Comparison of ENCODE assay signal across 23 mouse cellular contexts in the genomic region with DNA sequence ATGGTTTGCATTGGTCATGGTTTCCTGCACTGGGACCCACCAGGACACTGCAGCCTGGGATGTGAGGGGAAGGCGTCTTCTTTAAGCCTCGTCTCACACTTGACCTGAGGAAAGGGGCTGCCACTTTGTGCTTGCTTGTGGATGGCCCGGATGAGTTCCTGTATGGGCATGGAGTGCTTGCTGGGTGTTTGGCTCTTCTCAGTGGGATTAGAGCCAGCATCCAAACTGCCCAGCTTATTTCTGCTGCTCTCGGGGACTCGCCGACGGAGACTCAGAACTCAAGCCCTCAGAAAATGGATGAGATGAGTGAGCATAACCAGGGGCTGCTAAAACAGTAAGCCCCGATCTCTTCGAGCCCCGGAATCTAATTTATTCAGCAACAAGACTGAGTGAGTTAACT.
DNase-seq lines count a peak whose midpoint lies in the region; ATAC-seq and TF ChIP-seq lines count a peak whose summit lies in the region.
"Had no signal": no experiment of that assay in that cellular context is flagged by ENCODE, and none has a peak within 500 bp of the region (broad histone marks: within the 10 kb centered on the region; RNA-seq: fewer than 3 reads in every experiment).

No protein-coding gene starts in this region.

- no peak for ATAC-seq in forebrain, postnatal 0 days
- no peak for ATAC-seq in kidney, embryonic 14.5 days (ENCODE audit: low FRiP score, low TSS enrichment)
- ATAC-seq in midbrain, postnatal 0 days (ENCODE audit: low FRiP score) = no peak
- ATAC-seq in megakaryocyte progenitor cell, adult 5-6 weeks (replicated peaks; ENCODE audit: poor library complexity) = no peak
- ATAC-seq: CD4-positive, CD25-positive, alpha-beta regulatory T cell, adult 4 months; forebrain, embryonic 15.5 days had no signal

- TF ChIP-seq CTCF in forebrain, postnatal 0 days (IDR thresholded peaks at IDR 0.05; ENCODE audit: low read depth) = no peak
- no peak for TF ChIP-seq CTCF in midbrain, postnatal 0 days (IDR thresholded peaks at IDR 0.05)

- peak overlapping the region; percentile 66 for H3K27ac ChIP-seq in forebrain, embryonic 10.5 days
- H3K27ac ChIP-seq in forebrain, postnatal 0 days (ENCODE audit: low read depth, low read length) = no peak overlapping the region
- peak overlapping the region; percentile 67; the same call in 1 of the 2 replicates for H3K27ac ChIP-seq in kidney, embryonic 14.5 days (ENCODE audit: low read depth, low read length)
- H3K27ac ChIP-seq in midbrain, embryonic 10.5 days (replicated peaks) = peak overlapping the region; percentile 46; the same call in 1 of the 2 replicates
- no peak overlapping the region for H3K27ac ChIP-seq in midbrain, postnatal 0 days (ENCODE audit: low read depth, low read length)
- peak overlapping the region; percentile 66 for H3K27ac ChIP-seq in embryonic facial prominence, embryonic 10.5 days (replicated peaks)
- H3K27ac ChIP-seq: embryonic facial prominence, embryonic 12.5 days; embryonic facial prominence, embryonic 15.5 days; forebrain, embryonic 12.5 days; forebrain, embryonic 15.5 days; heart, embryonic 15.5 days; hindbrain, embryonic 15.5 days had no signal

- H3K4me3 ChIP-seq in forebrain, embryonic 10.5 days = no peak overlapping the region
- no peak overlapping the region for H3K4me3 ChIP-seq in forebrain, postnatal 0 days (ENCODE audit: low read depth, low read length)
- H3K4me3 ChIP-seq in kidney, embryonic 14.5 days (ENCODE audit: low read length) = no peak overlapping the region
- no peak overlapping the region for H3K4me3 ChIP-seq in midbrain, embryonic 10.5 days
- no peak overlapping the region for H3K4me3 ChIP-seq in midbrain, postnatal 0 days (ENCODE audit: low read depth, low read length)
- H3K4me3 ChIP-seq in embryonic facial prominence, embryonic 10.5 days = no peak overlapping the region
- H3K4me3 ChIP-seq: embryonic facial prominence, embryonic 12.5 days; embryonic facial prominence, embryonic 15.5 days; forebrain, embryonic 12.5 days; forebrain, embryonic 15.5 days; heart, embryonic 12.5 days; heart, embryonic 15.5 days; hindbrain, embryonic 15.5 days had no signal

- DNase-seq in forebrain, embryonic 10.5 days (ENCODE audit: extremely low spot score, low spot score) = no peak
- no peak for DNase-seq in forebrain, postnatal 0 days
- DNase-seq in kidney, postnatal 36 days = no peak
- DNase-seq in midbrain, embryonic 10.5 days (ENCODE audit: low spot score) = no peak
- no peak for DNase-seq in midbrain, postnatal 0 days (ENCODE audit: low spot score)
- no peak for DNase-seq in embryonic facial prominence, embryonic 10.5 days (ENCODE audit: low spot score)
- DNase-seq: adrenal gland, adult 2 months; adrenal gland, postnatal 14 days; cerebellum, adult 11-12 months; cerebellum, adult 9-10 months; gastrocnemius, postnatal 10 days; gastrocnemius, postnatal 36 days; heart, postnatal 36 days had no signal

- WGBS in forebrain, embryonic 10.5 days = 81% methylated on average over 10 of the region's 10 CpGs
- WGBS in forebrain, postnatal 0 days = 87% methylated on average over 10 of the region's 10 CpGs
- 76% methylated on average over 10 of the region's 10 CpGs for WGBS in kidney, embryonic 14.5 days
- 74% methylated on average over 10 of the region's 10 CpGs for WGBS in midbrain, embryonic 10.5 days
- WGBS in midbrain, postnatal 0 days = 75% methylated on average over 10 of the region's 10 CpGs
- WGBS in embryonic facial prominence, embryonic 10.5 days = 67% methylated on average over 10 of the region's 10 CpGs

- H3K4me2 ChIP-seq in forebrain, postnatal 0 days (ENCODE audit: low read depth) = no peak overlapping the region
- no peak overlapping the region for H3K4me2 ChIP-seq in kidney, embryonic 14.5 days (replicated peaks; ENCODE audit: low read depth, low read length)
- no peak overlapping the region for H3K4me2 ChIP-seq in midbrain, postnatal 0 days (ENCODE audit: low read depth, low read length, poor library complexity, severe bottlenecking)
- H3K4me2 ChIP-seq: embryonic facial prominence, embryonic 12.5 days; embryonic facial prominence, embryonic 15.5 days; forebrain, embryonic 12.5 days; forebrain, embryonic 15.5 days; heart, embryonic 12.5 days; heart, embryonic 15.5 days; hindbrain, embryonic 15.5 days had no signal

- no peak overlapping the region for H3K9ac ChIP-seq in forebrain, postnatal 0 days
- H3K9ac ChIP-seq in kidney, embryonic 14.5 days (ENCODE audit: low read depth, low read length) = no peak overlapping the region
- no peak overlapping the region for H3K9ac ChIP-seq in midbrain, postnatal 0 days (replicated peaks; ENCODE audit: low read length, poor library complexity, severe bottlenecking)
- H3K9ac ChIP-seq: embryonic facial prominence, embryonic 12.5 days; embryonic facial prominence, embryonic 15.5 days; forebrain, embryonic 12.5 days; forebrain, embryonic 15.5 days; heart, embryonic 12.5 days; heart, embryonic 15.5 days; hindbrain, embryonic 15.5 days had no signal

- no peaks in the 10 kb centered on the region for H3K9me3 ChIP-seq in forebrain, embryonic 10.5 days
- no peaks in the 10 kb centered on the region for H3K9me3 ChIP-seq in forebrain, postnatal 0 days (ENCODE audit: low read length)
- no peaks in the 10 kb centered on the region for H3K9me3 ChIP-seq in kidney, embryonic 14.5 days (ENCODE audit: control insufficient read depth, low read length)
- H3K9me3 ChIP-seq in midbrain, embryonic 10.5 days (replicated peaks) = no peaks in the 10 kb centered on the region
- no peaks in the 10 kb centered on the region for H3K9me3 ChIP-seq in midbrain, postnatal 0 days (ENCODE audit: low read length)
- H3K9me3 ChIP-seq in embryonic facial prominence, embryonic 10.5 days = no peaks in the 10 kb centered on the region
- H3K9me3 ChIP-seq: embryonic facial prominence, embryonic 12.5 days; embryonic facial prominence, embryonic 15.5 days; forebrain, embryonic 12.5 days; forebrain, embryonic 15.5 days; heart, embryonic 12.5 days; heart, embryonic 15.5 days; hindbrain, embryonic 15.5 days had no signal

- H3K36me3 ChIP-seq in forebrain, embryonic 10.5 days (replicated peaks) = no peaks in the 10 kb centered on the region
- no peaks in the 10 kb centered on the region for H3K36me3 ChIP-seq in forebrain, postnatal 0 days (ENCODE audit: insufficient read depth)
- no peaks in the 10 kb centered on the region for H3K36me3 ChIP-seq in kidney, embryonic 14.5 days (ENCODE audit: control insufficient read depth, insufficient read depth, low read length)
- H3K36me3 ChIP-seq in midbrain, embryonic 10.5 days = no peaks in the 10 kb centered on the region
- no peaks in the 10 kb centered on the region for H3K36me3 ChIP-seq in midbrain, postnatal 0 days (ENCODE audit: insufficient read depth, low read length)
- H3K36me3 ChIP-seq in embryonic facial prominence, embryonic 10.5 days (replicated peaks) = no peaks in the 10 kb centered on the region; the same call in 1 of the 2 replicates
- H3K36me3 ChIP-seq: embryonic facial prominence, embryonic 12.5 days; embryonic facial prominence, embryonic 15.5 days; forebrain, embryonic 12.5 days; forebrain, embryonic 15.5 days; heart, embryonic 12.5 days; heart, embryonic 15.5 days; hindbrain, embryonic 15.5 days had no signal

- H3K27me3 ChIP-seq in forebrain, embryonic 10.5 days (ENCODE audit: poor library complexity, severe bottlenecking) = no peaks in the 10 kb centered on the region
- no peaks in the 10 kb centered on the region for H3K27me3 ChIP-seq in forebrain, postnatal 0 days (ENCODE audit: insufficient read depth, low read length)
- no peaks in the 10 kb centered on the region for H3K27me3 ChIP-seq in kidney, embryonic 14.5 days (ENCODE audit: control insufficient read depth, insufficient read depth, low read length)
- H3K27me3 ChIP-seq in midbrain, embryonic 10.5 days (ENCODE audit: low read depth, poor library complexity, severe bottlenecking) = no peaks in the 10 kb centered on the region; the same call in 1 of the 2 replicates
- no peaks in the 10 kb centered on the region for H3K27me3 ChIP-seq in midbrain, postnatal 0 days (ENCODE audit: insufficient read depth, low read length)
- H3K27me3 ChIP-seq in embryonic facial prominence, embryonic 10.5 days (replicated peaks; ENCODE audit: low read depth, poor library complexity, severe bottlenecking) = no peaks in the 10 kb centered on the region
- H3K27me3 ChIP-seq: embryonic facial prominence, embryonic 12.5 days; embryonic facial prominence, embryonic 15.5 days; forebrain, embryonic 12.5 days; forebrain, embryonic 15.5 days; heart, embryonic 15.5 days; hindbrain, embryonic 15.5 days had no signal

- peaks cover 36% of the 10 kb centered on the region for H3K4me1 ChIP-seq in forebrain, embryonic 10.5 days
- no peaks in the 10 kb centered on the region for H3K4me1 ChIP-seq in forebrain, postnatal 0 days (ENCODE audit: insufficient read depth)
- H3K4me1 ChIP-seq in kidney, embryonic 14.5 days (ENCODE audit: control insufficient read depth, insufficient read depth, low read length) = peaks cover 19% of the 10 kb centered on the region; the same call in 1 of the 2 replicates
- peaks cover 41% of the 10 kb centered on the region for H3K4me1 ChIP-seq in midbrain, embryonic 10.5 days
- no peaks in the 10 kb centered on the region for H3K4me1 ChIP-seq in midbrain, postnatal 0 days (ENCODE audit: insufficient read depth, low read length)
- H3K4me1 ChIP-seq in embryonic facial prominence, embryonic 10.5 days = peaks cover 66% of the 10 kb centered on the region
- H3K4me1 ChIP-seq: forebrain, embryonic 12.5 days; forebrain, embryonic 15.5 days; hindbrain, embryonic 15.5 days had no signal

Comparison
In these comparisons a context has a peak if more than half of its experiments do, and no peak if none do; other contexts are left out.
1. H3K27ac ChIP-seq: peak in forebrain, embryonic 10.5 days (single experiment), kidney, embryonic 14.5 days (single experiment), midbrain, embryonic 10.5 days (single experiment) and embryonic facial prominence, embryonic 10.5 days (single experiment); none in forebrain, postnatal 0 days (single experiment) and midbrain, postnatal 0 days (single experiment).